Mouse (Mus musculus) megakaryocyte, embryonic 14.5 days (primary cell): ENCODE data around the gene Cct4.

Source experiments
- FLI1 ChIP-seq: IDR thresholded peaks from 2 replicates; pipeline ENCODE4 v1.6.1; 2012; ENCODE audit warnings: low read length, inconsistent platforms, mixed read lengths
- GATA1 ChIP-seq: IDR thresholded peaks from 3 replicates; pipeline ENCODE4 v1.6.1; 2012; ENCODE audit warnings: mixed read lengths, low read length, inconsistent platforms, borderline replicate concordance

DNA sequence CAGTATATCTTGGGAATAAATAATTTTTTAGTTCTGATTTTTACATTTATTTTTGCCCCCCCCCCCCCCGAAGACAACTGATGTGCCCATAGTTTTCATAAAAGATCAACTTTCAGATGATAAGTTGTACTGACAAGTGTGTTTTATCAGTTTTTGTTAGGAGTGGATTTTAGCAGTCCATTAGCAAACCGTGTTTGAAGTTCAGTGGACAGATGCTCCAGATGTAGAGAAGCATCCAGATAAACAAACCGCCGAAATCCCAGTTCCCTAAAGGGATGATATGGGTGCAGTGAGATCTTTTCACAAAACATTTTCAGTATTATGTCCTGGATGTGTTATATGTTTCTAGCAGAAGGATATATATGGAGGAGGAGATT is 18.5 kb downstream of the Cct4 start:
- no peak for TF ChIP-seq GATA1
- no peak for TF ChIP-seq FLI1
